Mouse (Mus musculus): ENCODE results near the gene Ces2g. TPM values are rescaled to one million over a fixed set of nuclear protein-coding genes. Genes with fewer than 3 reads are reported as not detected.
A peak's percentile ranks its signal among the peaks of the same experiment; 100 is the strongest.

The Ces2g gene
- polyA plus RNA-seq (2015; fragmentation: Nextera tagmentation; extraction: Ambion mirVana): 0.15 and 0.17 TPM in 2 replicates

- no peak within 1 kb of the TSS for H3K4me2 ChIP-seq (ENCODE audit: low read length)
- H3K27ac ChIP-seq: no peak within 1 kb of the TSS
- no peak for ATAC-seq (replicated peaks; ENCODE audit: low FRiP score, low read depth)
- no peak for DNase-seq (ENCODE audit: low spot score)
- H3K9me3 ChIP-seq (replicated peaks; ENCODE audit: low read length): no peaks in the 10 kb centered on the region
- TF ChIP-seq CTCF (IDR thresholded peaks at IDR 0.05; ENCODE audit: low read depth): no peak
- no peaks in the 10 kb centered on the region for H3K4me1 ChIP-seq (replicated peaks; ENCODE audit: insufficient read depth, low read length)
- WGBS: 51% methylated on average over 5 of the region's 5 CpGs
- H3K9ac ChIP-seq (ENCODE audit: low read depth, low read length): no peak within 1 kb of the TSS
- H3K27me3 ChIP-seq (ENCODE audit: insufficient read depth, low read length): no peaks in the 10 kb centered on the region
- H3K36me3 ChIP-seq (ENCODE audit: insufficient read depth, low read length): no peaks in the 10 kb centered on the region
- H3K4me3 ChIP-seq (replicated peaks; ENCODE audit: low read depth, low read length): no peak within 1 kb of the TSS
These were observed at the start of gene Ces2g for GRCm38 (mm10) chr8:104961537-104961961. Ces2g (plus strand) TSS chr8:104961718.

DNA sequence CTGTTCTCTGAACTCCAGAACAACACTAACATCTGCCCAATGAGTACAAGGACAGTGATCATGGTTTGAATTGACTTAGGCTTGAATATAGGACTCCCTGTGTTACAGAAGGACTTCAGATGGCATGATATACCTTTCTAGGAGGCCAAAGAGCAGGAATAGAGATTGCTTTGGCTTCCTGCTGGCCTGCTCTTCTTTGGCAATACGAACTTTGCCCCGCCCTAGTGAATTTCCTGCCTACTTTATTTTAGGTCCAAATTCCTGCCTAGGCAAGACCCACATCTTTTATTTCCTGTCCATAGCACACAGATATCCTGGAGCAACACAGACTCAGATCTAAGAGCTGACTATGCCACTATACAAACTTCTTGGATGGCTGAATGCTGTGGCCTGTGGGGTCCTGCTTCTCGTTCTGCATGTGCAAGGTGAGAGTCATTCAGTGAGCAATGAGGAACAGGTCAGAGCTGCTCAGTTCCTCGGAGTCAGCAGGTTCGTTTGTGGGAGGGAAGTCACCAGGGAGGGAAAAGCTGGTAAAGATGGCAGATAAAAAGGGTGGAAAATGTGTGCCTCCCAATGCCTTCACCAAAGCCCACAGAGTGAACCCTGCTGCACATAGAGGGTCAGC lies 35.4 kb upstream of the Ces2g start, which contains the start of gene Ces2e:
Gene Ces2e (plus strand): TSS at position 289 of the 625 bp plus-strand sequence.
- 61% methylated on average over 5 of the region's 5 CpGs for WGBS
- no peaks in the 10 kb centered on the region for H3K27me3 ChIP-seq (ENCODE audit: insufficient read depth, low read length)
- no peak within 1 kb of the TSS for H3K27ac ChIP-seq
- no peak within 1 kb of the TSS for H3K4me3 ChIP-seq (replicated peaks; ENCODE audit: low read depth, low read length)
- no peaks in the 10 kb centered on the region for H3K4me1 ChIP-seq (replicated peaks; ENCODE audit: insufficient read depth, low read length)
- TF ChIP-seq CTCF (IDR thresholded peaks at IDR 0.05; ENCODE audit: low read depth): no peak
- H3K36me3 ChIP-seq (ENCODE audit: insufficient read depth, low read length): no peaks in the 10 kb centered on the region
- no peak within 1 kb of the TSS for H3K9ac ChIP-seq (ENCODE audit: low read depth, low read length)
- H3K4me2 ChIP-seq (ENCODE audit: low read length): no peak within 1 kb of the TSS
- ATAC-seq (replicated peaks; ENCODE audit: low FRiP score, low read depth) (no peak), DNase-seq (ENCODE audit: low spot score) (peak; percentile 5)
- H3K9me3 ChIP-seq (replicated peaks; ENCODE audit: low read length): no peaks in the 10 kb centered on the region

- Histone ChIP-seq H3K9ac (ENCODE audit: low read depth, low read length) (no peak overlapping the region), H3K4me1 (replicated peaks; ENCODE audit: insufficient read depth, low read length) (no peaks in the 10 kb centered on the region), H3K4me3 (replicated peaks; ENCODE audit: low read depth, low read length) (no peak overlapping the region), H3K27ac (no peak overlapping the region), H3K4me2 (ENCODE audit: low read length) (no peak overlapping the region), H3K36me3 (ENCODE audit: insufficient read depth, low read length) (no peaks in the 10 kb centered on the region), H3K9me3 (replicated peaks; ENCODE audit: low read length) (no peaks in the 10 kb centered on the region), H3K27me3 (ENCODE audit: insufficient read depth, low read length) (no peaks in the 10 kb centered on the region)
- 87% methylated on average over 3 of the region's 3 CpGs for WGBS
- DNase-seq (ENCODE audit: low spot score): no peak
- ATAC-seq (replicated peaks; ENCODE audit: low FRiP score, low read depth): no peak
- no peak for TF ChIP-seq CTCF (IDR thresholded peaks at IDR 0.05; ENCODE audit: low read depth)
These were observed 34.2 kb upstream of the Ces2g start for GRCm38 (mm10) chr8:104927301-104927700.

DNA sequence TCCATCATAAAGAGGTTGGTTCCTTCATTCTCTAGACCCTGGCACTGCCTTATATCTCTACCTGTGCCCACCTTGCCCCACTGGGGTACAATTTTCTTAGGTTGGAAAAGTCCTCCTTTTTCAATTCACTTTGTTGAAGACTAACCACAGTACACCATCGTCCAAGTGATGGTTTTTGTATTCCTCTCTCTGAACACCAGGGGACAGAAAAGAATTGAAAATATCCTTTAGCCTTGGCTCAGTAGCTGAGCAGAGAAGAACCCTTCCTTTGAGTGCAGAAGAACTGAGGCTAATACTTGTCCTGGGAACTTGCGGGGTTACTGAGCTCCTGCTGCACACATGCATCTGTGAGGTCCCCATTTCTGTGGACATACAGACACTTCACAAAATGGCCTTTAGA lies 16.9 kb upstream of the Ces2g start:
- Histone ChIP-seq H3K9ac (ENCODE audit: low read depth, low read length) (no peak overlapping the region), H3K4me1 (replicated peaks; ENCODE audit: insufficient read depth, low read length) (no peaks in the 10 kb centered on the region), H3K4me3 (replicated peaks; ENCODE audit: low read depth, low read length) (no peak overlapping the region), H3K4me2 (ENCODE audit: low read length) (no peak overlapping the region), H3K9me3 (replicated peaks; ENCODE audit: low read length) (no peaks in the 10 kb centered on the region), H3K27me3 (ENCODE audit: insufficient read depth, low read length) (no peaks in the 10 kb centered on the region), H3K27ac (no peak overlapping the region), H3K36me3 (ENCODE audit: insufficient read depth, low read length) (no peaks in the 10 kb centered on the region)
- 82% methylated on average over 2 of the region's 2 CpGs for WGBS
- DNase-seq (ENCODE audit: low spot score): no peak
- TF ChIP-seq CTCF (IDR thresholded peaks at IDR 0.05; ENCODE audit: low read depth): peak; percentile 53
- ATAC-seq (replicated peaks; ENCODE audit: low FRiP score, low read depth): no peak

DNA sequence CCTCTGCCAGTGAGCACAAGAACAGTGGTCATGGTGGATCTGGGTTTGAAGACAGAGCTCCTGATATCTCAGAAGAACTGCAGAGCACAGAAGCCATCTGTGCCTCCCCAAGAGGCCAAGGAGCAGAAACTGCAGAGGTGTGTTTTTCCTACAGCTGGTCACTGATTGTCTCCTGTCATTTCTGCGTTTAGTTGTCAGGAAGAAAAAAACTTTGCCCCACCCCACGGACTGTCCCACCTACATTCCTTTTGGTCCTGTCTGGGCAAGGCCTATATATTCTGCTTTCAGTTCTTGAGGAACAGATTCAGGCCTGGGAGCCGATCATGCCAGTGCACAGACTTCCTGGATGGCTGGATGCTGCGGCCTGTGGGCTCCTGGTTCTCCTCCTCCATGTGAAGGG lies 14.5 kb upstream of the Ces2g start, which contains the start of gene Ces2f:
Gene Ces2f (plus strand): TSS at position 301 of the 400 bp plus-strand sequence.
- H3K9me3 ChIP-seq (replicated peaks; ENCODE audit: low read length): no peaks in the 10 kb centered on the region
- no peak for ATAC-seq (replicated peaks; ENCODE audit: low FRiP score, low read depth)
- H3K4me2 ChIP-seq (ENCODE audit: low read length): no peak within 1 kb of the TSS
- no peak within 1 kb of the TSS for H3K27ac ChIP-seq
- DNase-seq (ENCODE audit: low spot score): no peak
- H3K4me3 ChIP-seq (replicated peaks; ENCODE audit: low read depth, low read length): no peak within 1 kb of the TSS
- no peaks in the 10 kb centered on the region for H3K4me1 ChIP-seq (replicated peaks; ENCODE audit: insufficient read depth, low read length)
- 59% methylated on average over 4 of the region's 4 CpGs for WGBS
- H3K27me3 ChIP-seq (ENCODE audit: insufficient read depth, low read length): no peaks in the 10 kb centered on the region
- H3K36me3 ChIP-seq (ENCODE audit: insufficient read depth, low read length): no peaks in the 10 kb centered on the region
- TF ChIP-seq CTCF (IDR thresholded peaks at IDR 0.05; ENCODE audit: low read depth): no peak
- no peak within 1 kb of the TSS for H3K9ac ChIP-seq (ENCODE audit: low read depth, low read length)

DNA sequence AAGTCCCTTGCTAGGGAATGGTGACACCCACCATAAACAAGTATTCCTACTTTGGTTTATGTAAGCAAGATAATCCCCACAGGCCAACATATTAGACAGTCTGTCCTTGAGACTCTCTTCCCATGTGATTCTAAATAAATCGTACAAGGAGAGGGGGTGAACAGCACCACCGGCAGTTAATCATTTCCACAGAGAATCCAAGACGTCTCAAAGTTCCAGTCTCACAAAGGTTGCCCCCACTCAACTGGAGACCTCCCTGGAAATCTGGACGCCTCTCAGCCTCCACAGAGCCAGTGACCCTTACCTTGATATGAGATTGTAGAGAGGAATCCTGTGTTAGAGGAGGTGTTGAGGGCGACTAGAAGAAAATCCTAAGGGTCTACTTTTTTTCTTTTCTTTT lies 12.5 kb upstream of the Ces2g start:
- 58% methylated on average over 5 of the region's 5 CpGs for WGBS
- Histone ChIP-seq H3K4me1 (replicated peaks; ENCODE audit: insufficient read depth, low read length) (no peaks in the 10 kb centered on the region), H3K9me3 (replicated peaks; ENCODE audit: low read length) (no peaks in the 10 kb centered on the region), H3K27me3 (ENCODE audit: insufficient read depth, low read length) (no peaks in the 10 kb centered on the region), H3K4me2 (ENCODE audit: low read length) (no peak overlapping the region), H3K27ac (no peak overlapping the region), H3K36me3 (ENCODE audit: insufficient read depth, low read length) (no peaks in the 10 kb centered on the region), H3K4me3 (replicated peaks; ENCODE audit: low read depth, low read length) (no peak overlapping the region), H3K9ac (ENCODE audit: low read depth, low read length) (no peak overlapping the region)
- TF ChIP-seq CTCF (IDR thresholded peaks at IDR 0.05; ENCODE audit: low read depth): no peak
- DNase-seq (ENCODE audit: low spot score) (no peak), ATAC-seq (replicated peaks; ENCODE audit: low FRiP score, low read depth) (no peak)

Measured in kidney, postnatal 0 days (tissue).